Mouse (Mus musculus): ENCODE measurements around the gene Ms4a4d.
"Not testable (repeated sequence)": the region's sequence is repeated elsewhere in the genome, so short reads cannot be mapped to it uniquely, and the experiment has no call there.

Gene Ms4a4d

DNA sequence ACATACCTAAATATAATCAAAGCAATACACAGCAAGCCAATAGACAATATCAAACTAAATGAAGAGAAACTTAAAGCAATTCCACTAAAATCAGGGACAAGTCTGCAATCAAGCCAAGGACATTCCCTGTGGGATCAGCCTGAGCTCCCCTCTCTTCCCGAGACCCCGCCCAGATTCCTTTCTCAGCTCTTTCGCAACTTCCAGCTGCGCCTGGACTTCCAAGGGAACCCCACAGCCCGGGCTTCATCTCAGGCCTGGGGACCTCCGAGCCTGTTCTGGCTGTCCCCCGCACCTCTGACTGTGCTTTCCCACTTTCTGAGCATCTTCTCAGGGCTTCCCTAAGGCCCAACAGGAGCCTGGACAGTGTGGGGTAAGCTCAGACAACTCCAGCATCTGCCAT, at the start of gene Ms4a4d:
TSS of gene Ms4a4d (plus strand) at position 209 of the 400 bp plus-strand sequence.
- DNase-seq (ENCODE audit: low spot score in 2 of 2): no peak

DNA sequence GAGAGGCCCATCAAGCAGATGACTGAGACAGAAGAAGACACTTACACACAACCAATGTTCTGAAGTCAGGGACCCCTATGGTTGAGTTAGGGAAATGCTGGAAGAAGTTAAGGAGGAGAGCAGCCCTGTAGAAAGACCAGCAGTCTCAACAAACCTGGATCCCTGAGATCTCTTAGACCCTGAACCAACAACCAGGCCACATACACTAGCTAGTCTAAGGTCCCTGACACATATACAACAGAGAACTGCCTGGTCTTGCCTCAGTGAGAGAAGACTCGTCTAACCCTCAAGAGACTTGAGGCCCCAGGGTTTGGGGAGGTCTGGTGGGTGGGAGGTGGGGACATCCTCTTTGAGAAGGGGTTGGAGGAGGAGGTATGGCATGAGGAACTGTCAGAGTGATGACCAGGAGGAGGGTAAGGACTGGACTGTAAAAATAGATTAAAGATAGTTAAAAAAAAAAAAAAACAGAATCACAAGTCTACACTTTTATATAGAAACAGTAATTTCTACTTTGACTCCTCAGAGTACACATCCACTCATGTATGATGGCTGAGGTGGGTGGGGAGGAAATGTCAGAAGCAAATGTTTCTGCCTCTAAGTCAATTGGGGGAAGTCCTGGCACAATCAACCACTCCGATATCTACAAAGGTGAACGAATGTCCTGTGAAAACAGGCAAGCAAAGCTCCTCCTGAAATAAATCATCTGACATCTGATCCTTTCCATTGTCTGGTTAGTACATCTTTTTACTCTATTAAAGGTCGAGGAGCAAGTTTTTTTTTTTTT, 45.0 kb upstream of the Ms4a4d start:
- DNase-seq (ENCODE audit: low spot score in 2 of 2): no peak

DNA sequence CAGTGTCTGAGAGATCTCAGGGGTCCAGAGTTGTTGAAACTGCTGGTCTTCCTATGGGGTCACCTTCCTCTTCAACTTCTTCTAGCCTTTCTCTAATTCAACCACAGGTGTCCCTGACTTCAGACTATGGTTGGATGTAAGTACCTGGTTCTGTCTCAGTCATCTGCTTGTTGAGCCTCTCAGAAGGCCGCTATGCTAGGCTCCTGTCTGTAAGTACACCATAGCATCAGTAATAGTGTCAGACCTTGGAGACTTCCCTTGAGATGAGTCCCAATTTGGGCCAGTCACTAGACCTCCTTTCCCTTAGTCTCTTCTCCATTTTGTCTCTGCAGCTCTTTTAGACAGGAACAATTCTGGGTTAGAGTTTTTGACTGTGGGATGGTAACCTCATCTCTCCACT, 43.9 kb upstream of the Ms4a4d start:
- DNase-seq (ENCODE audit: low spot score in 2 of 2): no peak

DNA sequence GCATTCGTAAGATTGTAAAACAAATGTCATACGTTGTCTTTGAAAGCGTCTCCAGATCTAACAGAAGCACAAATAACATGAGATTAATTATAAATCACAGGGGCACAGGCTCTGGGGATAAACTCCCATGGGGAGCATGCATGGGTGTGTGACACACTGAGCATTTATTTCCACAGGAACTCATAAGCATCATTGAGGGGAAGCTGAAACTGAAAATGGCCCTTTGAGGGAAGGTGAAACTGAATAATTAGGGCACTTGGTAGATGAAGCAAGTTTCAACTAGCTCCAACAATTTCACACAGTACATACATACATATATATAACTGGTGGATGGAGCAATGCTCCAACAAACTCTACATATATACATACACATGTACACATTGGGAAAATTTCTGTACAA, 42.1 kb upstream of the Ms4a4d start:
- DNase-seq (ENCODE audit: low spot score in 2 of 2): no peak

DNA sequence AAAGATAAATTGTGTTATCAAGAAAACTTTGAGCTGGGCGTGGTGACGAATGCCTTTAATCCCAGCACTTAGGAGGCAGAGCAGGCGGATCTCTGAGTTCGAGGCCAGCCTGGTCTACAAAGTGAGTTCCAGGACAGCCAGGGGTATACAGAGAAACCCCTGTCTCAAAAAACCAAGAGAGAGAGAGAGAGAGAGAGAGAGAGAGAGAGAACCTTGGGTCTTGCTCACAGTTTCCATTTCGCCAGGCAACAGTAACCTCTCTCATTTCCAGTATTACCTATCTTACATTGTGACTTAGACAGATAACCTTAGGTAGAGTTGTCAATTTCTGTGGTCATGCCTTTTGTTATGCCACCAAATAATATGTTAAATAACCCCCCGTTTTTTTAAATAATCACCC, 40.2 kb upstream of the Ms4a4d start:
- no peak for DNase-seq (ENCODE audit: low spot score in 2 of 2)

DNA sequence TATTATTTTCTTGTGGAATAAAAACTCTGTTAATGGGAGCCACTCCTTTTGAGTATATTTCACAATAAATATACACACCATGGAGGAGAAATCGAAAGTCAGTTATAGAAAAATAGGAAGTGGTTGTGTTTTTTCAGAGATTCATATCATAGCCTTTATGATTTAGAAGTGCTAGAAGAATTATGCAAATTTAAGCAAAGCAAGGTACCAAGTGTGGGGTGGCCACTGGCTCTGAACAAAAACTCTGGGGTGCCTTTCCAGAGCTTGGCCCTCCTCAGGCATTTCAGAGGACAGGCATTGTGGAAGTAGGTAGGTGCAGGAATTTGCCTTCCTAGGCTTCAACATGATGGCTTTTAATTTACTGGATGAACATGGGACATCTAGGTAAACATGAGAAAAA, 39.3 kb upstream of the Ms4a4d start:
- not testable (repeated sequence) for DNase-seq (ENCODE audit: low spot score in 2 of 2)

DNA sequence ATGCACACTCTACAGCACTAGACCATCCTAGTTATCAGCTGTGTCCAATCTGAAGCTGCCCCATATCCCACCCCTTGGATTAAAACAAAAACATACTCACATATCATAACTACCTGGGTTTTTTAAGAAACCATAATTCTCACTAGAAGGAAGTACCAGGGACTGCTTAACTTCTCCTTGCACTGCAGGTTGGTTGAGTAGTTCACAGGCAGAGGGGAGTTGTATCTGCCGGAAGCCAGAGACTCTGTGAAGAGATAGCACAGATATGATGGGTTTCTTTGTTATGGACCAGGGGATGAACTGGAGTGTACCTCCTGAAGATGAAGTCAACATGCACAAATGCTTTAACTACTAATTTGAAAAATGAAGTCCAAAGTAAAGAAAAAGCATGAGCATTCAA, 35.8 kb upstream of the Ms4a4d start:
- DNase-seq (ENCODE audit: low spot score in 2 of 2): no peak

DNA sequence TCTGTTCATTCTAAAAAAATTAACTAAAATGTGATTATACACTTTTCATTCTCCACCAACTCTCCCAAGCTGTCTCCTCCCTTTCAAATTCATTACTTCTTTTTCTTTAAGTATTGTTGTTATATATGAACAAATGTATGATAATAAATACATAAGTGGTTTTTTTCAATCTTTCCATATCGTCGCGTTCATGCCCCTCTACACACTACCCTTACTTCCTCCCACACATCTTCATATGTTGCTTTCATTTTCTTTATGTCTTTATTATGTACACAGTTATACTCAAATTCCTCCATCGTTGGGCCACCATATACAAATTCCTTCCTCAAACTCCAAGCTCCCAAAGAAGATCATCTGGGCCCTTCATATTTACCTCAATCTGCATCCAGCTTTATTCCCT, 35.3 kb upstream of the Ms4a4d start:
- no peak for DNase-seq (ENCODE audit: low spot score in 2 of 2)

DNA sequence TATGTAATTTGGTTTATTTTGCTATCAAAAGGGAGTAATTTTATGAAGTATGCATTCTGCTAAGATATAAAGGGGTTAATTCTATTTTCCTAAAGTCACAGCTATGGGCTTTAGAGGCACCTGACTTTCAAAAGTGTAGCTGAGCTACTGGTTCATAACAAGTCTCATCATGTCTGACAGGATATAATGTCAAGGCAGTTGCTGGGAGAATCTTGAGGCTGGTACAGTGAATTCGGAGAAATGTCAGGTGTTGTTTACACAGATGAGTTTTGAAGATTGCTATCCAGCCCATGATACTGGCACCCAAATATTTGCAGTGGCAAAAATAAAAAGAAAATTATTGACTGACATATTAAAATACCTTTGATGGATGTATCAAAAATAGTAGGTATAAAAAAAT, 31.7 kb upstream of the Ms4a4d start:
- no peak for DNase-seq (ENCODE audit: low spot score in 2 of 2)

DNA sequence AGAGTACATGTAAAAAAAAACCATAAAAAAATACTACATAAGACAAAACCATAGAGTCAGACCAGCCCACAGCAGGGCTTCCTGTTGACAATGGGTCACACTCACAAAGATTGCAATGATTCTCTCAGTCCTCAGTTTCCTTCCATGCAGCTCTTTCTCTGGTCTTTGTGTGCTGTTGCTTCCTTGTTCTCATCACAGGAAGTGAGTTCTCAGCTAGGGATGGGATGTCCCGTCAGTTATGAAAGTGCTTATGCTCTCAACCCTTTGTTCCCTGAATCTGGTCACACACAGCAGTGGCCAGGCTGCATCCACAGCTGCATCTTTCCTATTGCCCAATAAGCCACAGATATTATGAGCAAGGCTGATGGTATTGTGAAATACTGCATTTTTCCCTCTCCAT, 23.1 kb upstream of the Ms4a4d start:
- DNase-seq (ENCODE audit: low spot score in 2 of 2): no peak

DNA sequence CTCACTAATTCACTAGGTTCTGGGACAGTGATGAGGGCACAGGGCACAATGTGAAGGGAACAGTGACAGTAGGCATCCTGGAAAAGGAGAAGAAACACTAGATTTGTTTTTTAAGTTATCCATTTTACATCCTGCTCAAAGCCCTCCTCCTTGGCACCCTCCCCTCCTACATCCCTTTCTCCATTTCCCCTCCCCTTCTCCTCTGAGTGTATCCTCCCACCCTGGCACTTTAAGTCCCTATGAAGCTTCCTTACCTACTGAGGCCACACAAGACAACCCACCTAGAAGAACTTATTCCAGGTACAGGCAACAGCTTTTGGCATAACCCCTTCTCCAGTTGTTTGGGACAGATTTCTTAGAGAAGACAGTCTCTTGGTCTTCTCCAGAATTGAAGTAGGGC, 20.4 kb upstream of the Ms4a4d start, which contains the start of gene Ms4a6b:
TSS of gene Ms4a6b (plus strand) at position 267 of the 400 bp plus-strand sequence.
- DNase-seq (ENCODE audit: low spot score in 2 of 2): no peak

DNA sequence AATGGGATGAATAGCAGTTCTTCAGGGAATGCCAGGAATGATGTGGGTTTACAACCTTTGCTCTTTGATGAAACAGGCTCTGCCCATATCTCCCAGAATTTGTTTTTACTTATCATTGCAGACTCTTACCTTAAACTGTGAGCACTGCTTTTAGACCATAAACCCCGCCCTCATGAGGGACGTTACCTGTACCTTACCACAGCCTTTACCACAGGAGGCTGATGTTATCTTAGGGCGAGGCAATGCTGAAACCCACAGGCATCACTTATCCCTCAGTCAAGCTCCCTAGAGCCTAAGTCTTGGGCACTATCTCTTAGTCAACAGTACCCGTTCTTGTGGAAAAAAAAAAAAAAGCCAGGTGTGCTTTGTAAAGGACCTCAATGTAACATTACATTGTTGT, 19.8 kb upstream of the Ms4a4d start:
- no peak for DNase-seq (ENCODE audit: low spot score in 2 of 2)

DNA sequence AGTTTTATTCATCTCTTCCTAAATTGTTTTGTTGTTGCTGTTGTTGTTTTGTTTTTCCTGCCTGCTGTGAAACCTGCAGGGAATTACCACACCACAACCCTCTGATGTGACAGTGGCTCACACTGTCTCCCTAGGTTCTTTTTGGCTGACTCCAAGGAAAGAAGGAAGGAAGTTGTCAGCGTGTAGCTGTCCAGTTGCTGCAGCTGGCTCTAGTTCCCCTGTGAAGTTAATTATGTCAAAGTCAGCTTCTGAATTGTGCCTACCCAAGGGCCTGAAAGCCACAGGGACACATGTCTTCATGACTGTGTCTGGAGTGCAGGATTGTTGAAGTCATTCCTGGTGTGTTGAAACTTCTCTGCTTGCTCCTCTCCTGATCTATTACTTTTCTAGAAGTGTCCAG, 19.2 kb upstream of the Ms4a4d start:
- not testable (repeated sequence) for DNase-seq (ENCODE audit: low spot score in 2 of 2)

DNA sequence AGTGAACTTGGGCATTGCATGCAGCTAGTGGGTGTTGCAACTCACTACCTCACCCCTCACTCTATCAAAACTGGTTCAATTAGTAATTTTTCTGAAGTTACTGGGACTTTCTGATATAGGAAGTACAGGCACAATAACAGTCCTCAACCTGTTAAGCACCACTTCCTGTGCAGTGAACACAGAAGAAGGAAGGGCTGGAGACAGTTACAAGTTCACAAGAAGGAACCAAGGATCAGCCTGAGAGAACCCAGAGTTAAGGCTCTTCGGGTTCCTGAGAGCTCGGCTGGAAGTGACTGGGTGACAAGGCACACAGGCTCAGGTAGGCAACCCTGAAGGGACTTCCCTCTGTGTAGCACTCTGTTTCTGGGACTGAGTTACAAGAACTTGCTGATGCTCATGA, 18.2 kb upstream of the Ms4a4d start:
- not testable (repeated sequence) for DNase-seq (ENCODE audit: low spot score in 2 of 2)

DNA sequence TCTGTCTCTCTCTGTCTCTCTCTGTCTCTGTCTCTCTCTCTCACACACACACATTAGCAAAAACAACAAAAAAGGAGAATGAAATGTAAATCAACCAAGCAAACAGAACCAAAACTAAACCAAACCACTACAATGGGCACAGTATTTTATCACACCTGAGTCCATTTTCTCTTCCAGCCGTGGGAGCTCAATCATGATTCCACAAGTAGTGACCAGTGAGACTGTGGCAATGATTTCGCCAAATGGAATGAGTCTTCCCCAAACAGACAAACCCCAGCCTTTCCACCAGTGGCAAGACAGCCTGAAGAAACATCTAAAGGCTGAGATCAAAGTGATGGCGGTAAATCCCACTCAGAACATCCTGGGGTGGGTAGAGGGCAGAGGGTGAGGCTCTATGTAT, 16.5 kb upstream of the Ms4a4d start:
- DNase-seq (ENCODE audit: low spot score in 2 of 2): no peak

DNA sequence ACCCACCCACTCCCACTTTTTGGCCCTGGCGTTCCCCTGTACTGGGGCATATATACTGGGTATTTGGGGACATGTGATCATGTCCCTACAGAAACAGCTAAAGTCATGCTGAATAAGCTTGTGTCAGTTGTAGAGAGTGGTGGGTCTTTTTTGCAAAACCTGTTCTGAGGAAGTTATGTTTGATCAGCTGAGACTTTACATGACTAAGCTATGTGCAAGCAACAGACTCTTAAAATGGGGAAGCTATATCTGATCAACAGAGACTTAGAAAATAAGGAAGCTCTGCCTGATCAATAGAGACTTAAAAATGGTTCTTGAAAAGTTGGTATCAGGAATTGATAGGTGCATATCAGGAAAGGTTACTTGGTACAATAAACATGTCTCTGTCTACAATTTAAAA, 3.2 kb upstream of the Ms4a4d start:
- no peak for DNase-seq (ENCODE audit: low spot score in 2 of 2)

DNA sequence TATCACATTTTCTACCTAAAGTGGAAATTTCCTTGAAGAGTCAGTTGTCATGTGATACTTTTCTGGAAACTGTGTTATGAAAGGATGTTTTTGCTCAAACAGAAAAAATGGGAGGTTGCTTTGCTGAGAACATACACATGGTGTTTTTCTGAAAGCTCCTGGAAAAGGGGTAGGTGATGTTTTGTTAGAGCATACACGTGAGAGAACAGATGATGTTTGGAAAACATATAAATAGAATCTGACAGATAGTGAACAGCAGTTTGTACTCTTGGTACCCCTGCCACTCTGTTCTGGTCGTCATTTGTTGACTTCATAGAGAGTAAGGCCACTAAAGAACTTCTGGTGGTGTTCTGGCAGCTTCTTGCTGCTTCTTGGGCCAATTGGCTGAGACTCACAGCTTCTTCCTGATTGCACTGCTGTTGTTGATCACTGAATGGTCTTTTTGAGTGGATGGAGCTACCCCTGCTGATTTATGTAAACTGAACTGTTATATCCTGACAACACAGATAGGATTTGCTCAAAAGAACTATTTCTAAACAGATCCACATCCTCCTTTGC, 2.6 kb upstream of the Ms4a4d start:
- no peak for DNase-seq (ENCODE audit: low spot score in 2 of 2)

DNA sequence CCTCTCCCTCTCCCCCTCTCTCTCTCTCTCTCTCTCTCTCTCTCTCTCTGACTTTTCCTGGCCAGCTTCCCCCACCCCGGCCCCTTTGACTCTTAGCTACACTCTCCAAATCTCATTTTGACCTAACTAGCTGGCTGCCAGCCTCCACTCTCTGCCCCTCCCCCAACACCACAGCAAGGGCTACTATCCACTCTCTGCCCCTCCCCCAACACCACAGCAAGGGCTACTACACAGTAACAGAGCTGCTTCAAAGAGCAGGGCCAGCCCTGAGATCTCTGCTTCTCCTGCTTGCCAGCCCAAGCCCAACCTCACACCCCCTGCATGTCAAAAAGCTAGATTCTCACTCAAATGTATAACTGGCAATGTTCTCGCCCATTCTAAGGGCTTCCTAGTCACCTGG, 735 bp downstream of the Ms4a4d start:
- no peak for DNase-seq (ENCODE audit: low spot score in 2 of 2)

DNA sequence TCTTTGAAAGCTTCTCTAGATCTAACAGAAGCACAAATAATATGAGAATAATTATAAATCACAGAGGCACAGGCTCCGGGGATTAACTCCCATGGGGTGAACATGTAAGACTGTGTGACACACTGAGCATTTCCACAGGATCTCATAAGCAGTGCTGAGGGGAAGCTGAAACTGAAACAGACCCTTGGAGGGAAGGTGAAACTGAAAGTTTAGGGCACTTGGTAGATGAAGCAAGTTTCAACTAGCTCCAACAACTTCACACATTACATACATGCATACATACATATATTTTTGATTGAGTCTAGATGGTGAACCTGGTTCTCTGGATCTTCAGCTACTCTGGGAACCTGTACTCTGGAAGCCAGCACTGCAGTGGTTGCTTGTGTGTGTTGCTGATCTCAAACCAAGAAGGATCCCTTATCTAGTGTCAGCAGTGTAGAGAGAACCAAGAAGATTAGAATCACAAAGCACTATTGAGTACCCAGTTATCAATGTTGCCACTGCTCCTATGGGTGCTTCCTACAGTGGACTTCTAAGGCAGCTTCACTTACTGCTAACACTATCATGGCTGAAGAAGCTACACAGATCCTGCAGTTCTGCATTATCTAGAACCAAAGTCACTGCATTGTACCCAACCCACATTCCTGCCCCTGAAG, 3.7 kb downstream of the Ms4a4d start:
- not testable (repeated sequence) for DNase-seq (ENCODE audit: low spot score in 2 of 2)

DNA sequence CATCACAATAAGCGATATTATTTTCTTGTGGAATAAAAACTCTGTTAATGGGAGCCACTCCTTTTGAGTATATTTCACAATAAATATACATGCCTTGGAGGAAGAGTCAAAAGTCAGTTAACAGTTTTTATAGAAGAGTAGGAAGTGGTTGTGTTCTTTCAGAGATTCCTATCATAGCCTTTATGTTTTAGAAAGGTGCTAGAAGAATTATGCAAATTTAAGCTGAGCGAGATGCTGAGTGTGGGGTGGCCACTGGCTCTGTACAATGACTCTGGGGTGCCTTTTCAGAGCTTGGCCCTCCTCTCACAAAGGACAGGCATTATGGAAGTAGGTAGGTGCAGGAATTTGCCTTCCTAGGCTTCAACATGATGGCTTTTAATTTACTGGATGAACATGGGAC, 7.8 kb downstream of the Ms4a4d start:
- DNase-seq (ENCODE audit: low spot score in 2 of 2): not testable (repeated sequence)

DNA sequence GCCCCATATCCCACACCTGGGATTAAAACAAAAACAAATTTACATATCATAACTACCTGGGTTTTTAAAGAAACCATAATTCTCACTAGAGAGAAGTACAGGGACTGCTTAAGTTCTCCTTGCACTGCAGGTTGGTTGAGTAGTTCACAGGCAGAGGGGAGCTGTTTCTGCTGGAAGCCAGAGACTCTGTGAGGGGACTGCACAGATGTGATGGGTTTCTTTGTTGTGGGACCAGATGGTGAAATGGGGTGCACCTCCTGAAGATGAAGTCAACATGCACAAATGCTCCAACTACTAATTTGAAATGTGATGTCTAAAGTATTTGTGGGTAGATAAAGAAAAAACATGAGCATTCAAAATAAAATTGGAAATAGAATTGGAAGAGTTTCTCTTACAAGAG, 11.3 kb downstream of the Ms4a4d start:
- DNase-seq (ENCODE audit: low spot score in 2 of 2): no peak

DNA sequence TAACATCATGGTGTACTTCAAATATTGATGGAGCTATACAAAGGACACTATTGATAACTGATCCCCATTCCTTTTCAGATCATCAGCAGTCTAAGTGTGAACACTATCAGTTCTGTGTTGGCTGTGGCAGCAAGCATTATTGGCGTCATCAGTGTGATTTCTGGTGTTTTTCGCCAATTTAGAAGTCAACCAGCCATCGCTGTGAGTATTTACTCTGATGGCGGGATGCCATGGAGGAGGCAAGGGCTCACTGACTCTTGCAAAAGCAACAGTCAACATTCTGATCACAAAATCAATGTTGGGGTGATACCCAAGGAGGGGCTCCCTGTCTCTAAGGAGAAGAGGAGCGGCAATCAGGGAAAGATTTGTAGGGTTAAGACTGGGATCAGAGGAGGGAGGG, 18.1 kb downstream of the Ms4a4d start:
- no peak for DNase-seq (ENCODE audit: low spot score in 2 of 2)

DNA sequence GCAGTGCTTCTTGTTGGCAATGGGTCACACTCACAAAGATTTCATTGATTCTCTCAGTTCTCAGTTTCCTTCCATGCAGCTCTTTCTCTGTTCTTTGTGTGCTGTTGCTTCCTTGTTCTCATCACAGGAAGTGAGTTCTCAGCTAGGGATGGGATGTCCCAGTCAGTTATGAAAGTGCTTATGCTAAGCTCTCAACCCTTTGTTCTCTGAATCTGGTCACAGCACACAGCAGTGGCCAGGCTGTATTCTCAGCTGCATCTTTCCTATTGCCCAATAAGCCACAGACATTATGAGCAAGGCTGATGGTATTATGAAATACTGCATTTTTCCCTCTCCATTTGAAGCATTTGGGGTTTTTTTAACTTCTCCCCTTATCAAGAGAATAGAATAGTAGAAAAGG, 23.0 kb downstream of the Ms4a4d start:
- DNase-seq (ENCODE audit: low spot score in 2 of 2): not testable (repeated sequence)

Data from spleen, postnatal 14 days (tissue).